Mouse (Mus musculus) ovary, adult 18-20 months (tissue): ENCODE results near the gene Tnnt1.
A peak's percentile ranks its signal among the peaks of the same experiment; 100 is the strongest.

Source experiments
- DNase-seq: peaks from one replicate; pipeline ENCODE4 v3.0.0; 2022; ENCODE audit warnings: low spot score, mixed read lengths

The Tnnt1 gene

GRCm38 (mm10) chr7:4497271-4497903 is 18.8 kb downstream of the Tnnt1 start:
- no peak for DNase-seq

GRCm38 (mm10) chr7:4496468-4496867 is 19.7 kb downstream of the Tnnt1 start:
- DNase-seq: no peak

- DNase-seq: no peak
Observed at GRCm38 (mm10) chr7:4493991-4494390, 22.2 kb downstream of the Tnnt1 start.

- DNase-seq: no peak
Observed at GRCm38 (mm10) chr7:4492284-4493224, 23.6 kb downstream of the Tnnt1 start.

- DNase-seq: no peak
Observed at GRCm38 (mm10) chr7:4491308-4491707, 24.9 kb downstream of the Tnnt1 start.

GRCm38 (mm10) chr7:4482281-4482680 is 33.9 kb downstream of the Tnnt1 start:
- no peak for DNase-seq

GRCm38 (mm10) chr7:4479674-4480073 is 36.5 kb downstream of the Tnnt1 start:
- DNase-seq: no peak

- no peak for DNase-seq
Observed at GRCm38 (mm10) chr7:4478796-4479291, 37.3 kb downstream of the Tnnt1 start.

- DNase-seq: peak; percentile 86
Observed at GRCm38 (mm10) chr7:4478021-4478795, 38.0 kb downstream of the Tnnt1 start.

- no peak for DNase-seq
Observed at GRCm38 (mm10) chr7:4473940-4474339, 42.2 kb downstream of the Tnnt1 start.

GRCm38 (mm10) chr7:4471179-4471555 is 45.0 kb downstream of the Tnnt1 start:
- peak; percentile 66 for DNase-seq

GRCm38 (mm10) chr7:4470275-4471178 is 45.7 kb downstream of the Tnnt1 start:
- DNase-seq: no peak

GRCm38 (mm10) chr7:4467801-4468200 is 48.4 kb downstream of the Tnnt1 start:
- no peak for DNase-seq

- peak; percentile 39 for DNase-seq
Observed at GRCm38 (mm10) chr7:4464194-4464824, 51.9 kb downstream of the Tnnt1 start.

- DNase-seq: no peak
Observed at GRCm38 (mm10) chr7:4460576-4461434, 55.4 kb downstream of the Tnnt1 start, which contains the start of gene Eps8l1. Gene Eps8l1, plus strand, starts transcription at chr7:4460674.
